In the genomic region with DNA sequence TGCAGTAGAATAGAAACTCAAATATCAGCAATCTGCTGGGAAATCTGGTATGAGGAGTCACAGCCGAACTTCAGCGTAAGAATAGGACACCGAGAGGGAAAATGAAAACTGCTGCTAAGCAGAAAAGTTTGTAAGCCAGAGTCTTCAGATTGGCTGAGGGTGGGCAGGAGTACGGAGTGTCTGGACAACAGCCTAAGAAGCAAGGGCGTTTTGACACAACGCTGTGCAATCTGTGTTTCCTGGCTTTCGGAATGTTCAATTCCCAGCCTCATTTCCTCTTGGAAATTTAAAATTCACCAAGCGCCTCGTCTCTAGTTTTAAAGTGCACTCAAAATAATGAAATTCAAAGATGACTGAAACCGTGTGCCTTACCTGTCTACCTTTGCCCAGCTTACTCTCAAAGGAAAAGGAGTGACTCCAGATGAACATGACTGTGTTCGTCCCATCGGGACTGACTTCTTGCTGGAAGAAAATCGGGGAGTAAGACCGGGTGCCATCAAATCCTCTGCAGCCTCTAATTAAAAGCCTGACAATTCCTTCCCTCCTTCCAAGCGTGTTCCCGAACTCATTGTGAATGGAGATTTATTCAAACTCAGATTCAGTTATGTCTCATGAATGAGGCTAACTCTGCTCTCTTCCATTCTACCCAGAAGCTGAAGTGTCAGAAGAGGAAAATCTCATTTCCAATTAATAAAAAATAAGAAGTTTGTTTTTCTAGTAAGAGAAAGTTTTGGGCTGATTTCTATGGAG, we compare ENCODE assay signal across 32 mouse cellular contexts.
DNase-seq lines count a peak whose midpoint lies in the region; ATAC-seq and TF ChIP-seq lines count a peak whose summit lies in the region.
"Had no signal": no experiment of that assay in that cellular context is flagged by ENCODE, and none has a peak within 500 bp of the region (broad histone marks: within the 10 kb centered on the region; RNA-seq: fewer than 3 reads in every experiment).

No protein-coding gene starts in this region.

- DNase-seq in forebrain, embryonic 14.5 days (ENCODE audit: low spot score): peak; percentile 38
- DNase-seq in forebrain, embryonic 11.5 days (ENCODE audit: low spot score): no peak
- peak in 1 of 2 experiments; percentile 6 for DNase-seq in layer of hippocampus, adult 2 months (ENCODE audit: low spot score in 2 of 2)
- no peak for DNase-seq in layer of hippocampus, adult 9-10 months (ENCODE audit: low spot score)
- peak; percentile 20 for DNase-seq in right cerebral cortex, postnatal 25 days
- DNase-seq in right cerebral cortex, postnatal 14 days: no peak
- DNase-seq in layer of hippocampus, postnatal 36 days: peak; percentile 4 to 10
- DNase-seq: adrenal gland, postnatal 14 days; cerebellum, adult 18-20 months; cerebellum, postnatal 10 days; gastrocnemius, postnatal 25 days; heart, adult 11 months; kidney, adult 2 months; kidney, postnatal 4 days; liver, postnatal 0 days; lung, postnatal 4 days; right cerebral cortex, postnatal 4 days; thymus, adult 18-20 months; thymus, postnatal 25 days had no signal

- H3K4me2 ChIP-seq in forebrain, embryonic 14.5 days (ENCODE audit: low read length): no peak overlapping the region
- H3K4me2 ChIP-seq in forebrain, embryonic 11.5 days (ENCODE audit: low read depth, low read length, severe bottlenecking): no peak overlapping the region
- H3K4me2 ChIP-seq: embryonic facial prominence, embryonic 13.5 days; heart, embryonic 15.5 days; liver, embryonic 12.5 days; midbrain, embryonic 12.5 days; neural tube, embryonic 13.5 days had no signal

- no peaks in the 10 kb centered on the region for H3K27me3 ChIP-seq in forebrain, embryonic 14.5 days (replicated peaks; ENCODE audit: control insufficient read depth, insufficient read depth, low read length)
- no peaks in the 10 kb centered on the region for H3K27me3 ChIP-seq in forebrain, embryonic 11.5 days (ENCODE audit: control insufficient read depth, insufficient read depth, low read length)
- H3K27me3 ChIP-seq: embryonic facial prominence, embryonic 13.5 days; heart, embryonic 15.5 days; liver, embryonic 12.5 days; megakaryocyte, embryonic 14.5 days; midbrain, embryonic 12.5 days; neural tube, embryonic 13.5 days; Patski had no signal

- H3K9ac ChIP-seq in forebrain, embryonic 14.5 days (ENCODE audit: low read length): no peak overlapping the region
- no peak overlapping the region for H3K9ac ChIP-seq in forebrain, embryonic 11.5 days (ENCODE audit: low read length)
- H3K9ac ChIP-seq: embryonic facial prominence, embryonic 13.5 days; heart, embryonic 15.5 days; liver, embryonic 12.5 days; liver, postnatal 0 days; midbrain, embryonic 12.5 days; neural tube, embryonic 13.5 days had no signal

- no peak for TF ChIP-seq CTCF in layer of hippocampus, adult 2 months (conservative IDR thresholded peaks at IDR 0.05)

- H3K4me3 ChIP-seq in forebrain, embryonic 14.5 days (ENCODE audit: low read depth, low read length): no peak overlapping the region
- H3K4me3 ChIP-seq in forebrain, embryonic 11.5 days (ENCODE audit: low read depth, low read length): no peak overlapping the region
- H3K4me3 ChIP-seq in layer of hippocampus, adult 2 months: peak overlapping the region; percentile 9; the same call in 1 of the 2 replicates
- H3K4me3 ChIP-seq: embryonic facial prominence, embryonic 13.5 days; heart, embryonic 10.5 days; heart, embryonic 15.5 days; liver, embryonic 12.5 days; megakaryocyte, embryonic 14.5 days; midbrain, embryonic 12.5 days; myocyte; neural tube, embryonic 13.5 days had no signal

- H3K36me3 ChIP-seq in forebrain, embryonic 14.5 days (ENCODE audit: control insufficient read depth, insufficient read depth, low read length): no peaks in the 10 kb centered on the region
- H3K36me3 ChIP-seq in forebrain, embryonic 11.5 days (ENCODE audit: control insufficient read depth, insufficient read depth, low read length): no peaks in the 10 kb centered on the region
- H3K36me3 ChIP-seq: embryonic facial prominence, embryonic 13.5 days; G1E; heart, embryonic 10.5 days; heart, embryonic 15.5 days; liver, embryonic 12.5 days; midbrain, embryonic 12.5 days; neural tube, embryonic 13.5 days had no signal

- WGBS in forebrain, embryonic 14.5 days: 63% methylated on average over 16 of the region's 16 CpGs
- 85% methylated on average over 16 of the region's 16 CpGs for WGBS in forebrain, embryonic 11.5 days

- no peak overlapping the region for H3K27ac ChIP-seq in forebrain, embryonic 14.5 days (ENCODE audit: low read depth, low read length)
- no peak overlapping the region for H3K27ac ChIP-seq in forebrain, embryonic 11.5 days (ENCODE audit: low read depth, low read length)
- no peak overlapping the region for H3K27ac ChIP-seq in layer of hippocampus, adult 2 months
- H3K27ac ChIP-seq: embryonic facial prominence, embryonic 13.5 days; heart, embryonic 10.5 days; heart, embryonic 15.5 days; liver, embryonic 12.5 days; midbrain, embryonic 12.5 days; neural tube, embryonic 13.5 days; stomach, postnatal 0 days had no signal

- no peaks in the 10 kb centered on the region for H3K9me3 ChIP-seq in forebrain, embryonic 14.5 days (replicated peaks; ENCODE audit: control insufficient read depth, low read length)
- H3K9me3 ChIP-seq in forebrain, embryonic 11.5 days (ENCODE audit: control insufficient read depth, low read length): no peaks in the 10 kb centered on the region
- H3K9me3 ChIP-seq: embryonic facial prominence, embryonic 13.5 days; G1E; heart, embryonic 10.5 days; heart, embryonic 15.5 days; liver, embryonic 12.5 days; megakaryocyte, embryonic 14.5 days; midbrain, embryonic 12.5 days; neural tube, embryonic 13.5 days had no signal

- peak; percentile 46; the same call in 1 of the 2 replicates for ATAC-seq in forebrain, embryonic 14.5 days
- ATAC-seq in forebrain, embryonic 11.5 days (replicated peaks; ENCODE audit: low FRiP score): no peak
- ATAC-seq in monocyte, adult 5-6 weeks (replicated peaks; ENCODE audit: insufficient number of reproducible peaks, low FRiP score, low TSS enrichment, poor library complexity, severe bottlenecking): no peak
- ATAC-seq: hindbrain, embryonic 16.5 days; liver, embryonic 12.5 days; liver, postnatal 0 days; Patski had no signal

- no peaks in the 10 kb centered on the region for H3K4me1 ChIP-seq in forebrain, embryonic 14.5 days (ENCODE audit: control insufficient read depth, insufficient read depth, low read length)
- H3K4me1 ChIP-seq in forebrain, embryonic 11.5 days (replicated peaks; ENCODE audit: control insufficient read depth, insufficient read depth, low read length): no peaks in the 10 kb centered on the region
- H3K4me1 ChIP-seq: embryonic facial prominence, embryonic 13.5 days; heart, embryonic 10.5 days; heart, embryonic 15.5 days; liver, embryonic 12.5 days; megakaryocyte, embryonic 14.5 days; neural tube, embryonic 13.5 days had no signal

Comparison
In these comparisons a context has a peak if more than half of its experiments do, and no peak if none do; other contexts are left out.
1. DNase-seq: peak in forebrain, embryonic 14.5 days (single experiment), right cerebral cortex, postnatal 25 days (single experiment) and layer of hippocampus, postnatal 36 days (2 of 2); none in forebrain, embryonic 11.5 days (single experiment), layer of hippocampus, adult 9-10 months (single experiment) and right cerebral cortex, postnatal 14 days (single experiment).